Mouse (Mus musculus): ENCODE data around the gene Ctu1.
"Not testable (repeated sequence)": the region's sequence is repeated elsewhere in the genome, so short reads cannot be mapped to it uniquely, and the experiment has no call there.

Ctu1 gene

DNA sequence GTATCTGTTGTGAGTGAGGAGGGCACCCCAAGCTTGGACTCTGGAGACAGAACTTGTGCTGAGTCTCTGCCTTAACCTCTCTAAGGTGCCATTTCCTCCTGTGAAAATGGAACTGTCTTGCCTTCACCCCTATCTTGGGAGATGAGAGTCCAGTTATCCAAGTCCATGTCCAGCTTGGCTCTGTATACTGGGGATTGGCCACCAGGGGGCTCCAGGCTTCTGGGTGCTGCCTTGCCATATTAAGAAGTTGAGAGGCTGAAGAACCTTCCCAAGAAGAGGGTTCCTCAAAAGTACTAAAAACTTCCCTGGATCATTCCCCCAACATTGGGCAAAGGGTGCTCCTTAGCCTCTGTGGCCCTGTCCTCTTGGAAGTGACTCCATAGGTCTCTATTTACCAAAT, 6.7 kb downstream of the Ctu1 start:
- DNase-seq (ENCODE audit: low spot score in 2 of 2): peak in 1 of 2 experiments; percentile 71

DNA sequence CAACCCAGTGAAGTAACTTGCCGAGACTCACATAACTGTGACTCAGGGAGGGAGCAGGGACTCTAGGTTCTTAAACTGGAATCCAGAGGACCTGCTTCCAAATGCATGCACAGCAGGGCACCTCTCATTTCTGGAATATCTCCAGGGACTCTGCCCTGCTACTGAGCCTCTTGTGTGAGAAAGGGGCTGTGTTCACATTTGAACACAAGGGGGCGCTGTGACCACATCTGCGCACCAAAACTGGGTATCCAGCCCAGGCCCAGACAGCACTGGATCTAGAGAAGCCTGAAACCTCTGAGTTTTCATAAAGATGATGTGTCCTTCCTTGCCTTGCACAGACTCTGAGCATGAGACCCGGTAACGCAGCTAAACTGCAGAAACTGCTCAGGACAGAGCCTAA, 9.1 kb downstream of the Ctu1 start:
- DNase-seq (ENCODE audit: low spot score in 2 of 2): peak; percentile 46 to 80

DNA sequence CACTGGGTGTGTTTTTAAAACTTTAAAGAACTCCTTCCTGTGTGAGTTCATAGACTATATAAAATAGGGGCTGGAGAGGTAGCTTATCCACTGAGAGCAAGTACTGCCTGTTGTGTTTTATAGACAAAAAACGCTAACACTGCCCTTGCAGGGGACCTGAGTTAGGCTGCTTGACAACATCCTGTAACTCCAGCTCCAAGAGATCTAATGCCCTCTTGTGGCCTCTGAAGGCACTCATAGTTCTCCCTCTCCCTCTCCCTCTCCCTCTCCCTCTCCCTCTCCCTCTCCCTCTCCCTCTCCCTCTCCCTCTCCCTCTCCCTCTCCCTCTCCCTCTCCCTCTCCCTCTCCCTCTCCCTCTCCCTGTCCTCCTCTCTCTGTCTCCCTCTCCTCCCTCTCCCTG, 10.7 kb downstream of the Ctu1 start:
- not testable (repeated sequence) for DNase-seq (ENCODE audit: low spot score in 2 of 2)

DNA sequence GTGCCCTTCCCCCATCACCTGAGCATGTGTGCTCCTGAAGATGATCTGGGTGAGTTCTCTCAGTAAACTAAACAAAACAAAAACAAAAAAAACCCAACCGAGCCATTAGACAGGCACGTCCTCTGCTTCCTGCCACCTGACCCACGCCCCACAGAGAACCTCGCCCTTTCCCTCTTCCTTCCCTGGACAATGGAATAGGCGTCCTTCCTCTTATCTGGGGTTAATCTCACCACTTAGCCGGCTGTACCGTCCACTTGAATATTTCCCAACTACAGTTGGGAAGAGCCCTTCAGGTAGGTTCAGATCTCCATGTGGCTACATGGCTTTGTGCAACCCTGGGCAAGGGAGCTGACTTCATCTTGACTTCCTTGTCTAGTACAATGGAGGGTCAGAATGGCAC, 13.3 kb downstream of the Ctu1 start:
- DNase-seq (ENCODE audit: low spot score in 2 of 2): no peak

DNA sequence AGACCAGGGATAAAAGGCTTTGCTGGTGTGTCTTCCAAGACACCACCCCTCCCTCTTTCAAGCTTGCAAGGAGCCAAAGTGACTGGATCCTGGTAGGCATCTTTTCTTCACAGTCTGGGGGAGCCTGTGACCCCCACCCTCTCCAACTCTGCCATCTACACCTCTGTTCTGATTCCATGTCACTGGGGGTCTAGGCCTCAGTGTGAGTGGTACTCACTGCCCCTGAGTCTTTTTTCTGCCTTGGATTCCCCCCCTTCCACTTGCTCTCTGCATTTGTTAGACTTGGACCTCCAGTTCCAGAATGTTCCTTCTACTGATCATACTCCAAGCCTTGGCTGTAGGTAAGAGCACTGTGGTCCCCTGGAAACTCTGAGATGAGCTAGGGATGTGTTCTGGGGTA, 18.3 kb downstream of the Ctu1 start, which contains the start of gene Klk14:
Klk14 (plus strand) TSS at position 301 of the 400 bp plus-strand sequence.
- DNase-seq (ENCODE audit: low spot score in 2 of 2): no peak

DNA sequence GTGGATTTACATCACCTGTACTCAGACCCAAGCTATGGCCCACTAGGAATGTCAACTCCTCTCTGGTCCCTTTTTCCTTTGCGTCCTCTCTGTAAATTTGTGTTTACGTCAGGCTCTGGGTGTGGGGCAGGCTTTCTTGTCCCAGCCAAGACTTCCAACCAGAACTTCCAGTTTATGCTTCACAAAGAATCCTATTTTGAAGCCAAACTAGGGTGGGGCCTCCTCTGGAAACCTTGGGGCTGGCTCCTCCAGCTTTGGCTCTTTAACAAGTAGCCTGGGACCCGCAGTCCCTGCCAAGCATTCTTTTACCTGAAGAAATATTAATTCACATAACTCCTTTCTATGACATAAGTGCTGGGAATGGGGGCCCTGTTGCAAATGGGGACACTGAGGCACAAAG, 38.2 kb downstream of the Ctu1 start:
- DNase-seq (ENCODE audit: low spot score in 2 of 2): no peak

DNA sequence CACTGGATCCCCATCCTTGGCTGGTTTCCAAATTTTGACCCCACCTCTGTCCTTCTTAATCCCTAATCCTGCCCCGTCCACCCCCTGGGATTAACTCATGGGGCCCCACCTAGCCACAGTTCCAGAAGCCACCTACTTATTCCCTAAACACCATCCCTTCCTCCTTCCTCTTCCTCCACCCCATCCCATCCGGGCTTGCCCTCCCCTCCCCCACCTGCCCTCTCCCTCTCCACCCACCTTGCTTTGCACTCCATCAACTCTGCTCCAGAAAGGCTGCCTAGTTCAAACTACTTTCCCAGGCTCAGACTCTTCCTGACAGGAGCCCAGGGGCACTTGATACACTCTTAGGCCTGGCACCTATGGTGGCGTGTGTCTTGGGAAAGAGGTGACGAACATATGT, 40.5 kb downstream of the Ctu1 start, which contains the start of gene Klk13:
Klk13 (plus strand) TSS at position 301 of the 400 bp plus-strand sequence.
- DNase-seq (ENCODE audit: low spot score in 2 of 2): no peak

DNA sequence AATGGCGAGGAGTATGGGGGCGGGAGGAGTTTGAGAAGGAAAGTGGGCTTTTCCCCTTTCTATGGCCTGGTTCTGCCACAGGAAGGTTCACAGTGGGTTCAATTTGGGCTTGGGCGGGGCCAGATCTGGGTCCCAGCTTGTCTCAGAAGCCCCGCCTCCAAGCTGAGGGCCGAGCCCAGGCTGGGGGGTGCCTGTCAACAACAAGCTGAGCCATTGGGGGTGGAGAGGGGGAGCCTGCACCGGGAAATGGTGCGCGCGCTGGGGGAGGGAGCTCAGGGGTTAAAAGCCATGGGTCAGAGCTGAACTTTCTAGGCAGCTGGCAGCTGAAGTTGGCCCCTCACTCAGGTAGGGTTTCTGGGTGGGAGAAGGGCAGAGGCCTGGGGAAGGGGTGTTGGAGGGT, 41.1 kb downstream of the Ctu1 start:
- DNase-seq (ENCODE audit: low spot score in 2 of 2): no peak

DNA sequence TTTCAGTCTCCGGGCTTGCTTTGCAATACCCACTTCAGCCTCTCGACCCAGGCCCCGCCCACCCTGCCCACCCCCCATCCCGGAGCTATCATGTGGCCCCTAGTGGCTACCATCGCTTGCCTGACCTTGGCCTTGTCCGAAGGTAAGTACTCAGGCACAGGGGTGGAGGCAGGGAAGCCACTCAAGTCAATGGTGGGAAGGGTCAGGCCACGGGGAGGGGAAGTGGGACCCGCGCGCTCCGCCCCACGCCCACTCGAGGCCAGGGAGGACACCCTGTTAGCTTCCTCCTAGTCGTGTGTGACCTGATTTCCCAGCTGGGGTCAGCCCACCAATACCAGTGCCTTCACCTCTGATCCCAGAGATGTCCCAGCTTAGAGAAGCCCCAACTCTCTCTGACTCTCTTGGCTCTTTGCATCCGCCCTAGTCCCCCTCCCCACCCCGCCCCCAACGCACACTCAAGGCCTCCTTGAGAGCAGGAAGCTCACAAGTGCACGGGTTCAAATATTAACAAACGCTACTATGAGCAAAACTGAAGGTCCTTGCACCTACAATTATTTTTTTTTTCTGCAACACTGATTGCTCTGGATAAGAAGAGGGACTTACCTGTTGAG, 42.0 kb downstream of the Ctu1 start:
- no peak for DNase-seq (ENCODE audit: low spot score in 2 of 2)
